Mouse (Mus musculus): ENCODE measurements around the gene Mgat3. TPM values are rescaled to one million over a fixed set of nuclear protein-coding genes. Genes with fewer than 3 reads are reported as not detected.

Mgat3 gene
- polyA plus RNA-seq, 1 experiment from 2014 or later, result 6.7 TPM

DNA sequence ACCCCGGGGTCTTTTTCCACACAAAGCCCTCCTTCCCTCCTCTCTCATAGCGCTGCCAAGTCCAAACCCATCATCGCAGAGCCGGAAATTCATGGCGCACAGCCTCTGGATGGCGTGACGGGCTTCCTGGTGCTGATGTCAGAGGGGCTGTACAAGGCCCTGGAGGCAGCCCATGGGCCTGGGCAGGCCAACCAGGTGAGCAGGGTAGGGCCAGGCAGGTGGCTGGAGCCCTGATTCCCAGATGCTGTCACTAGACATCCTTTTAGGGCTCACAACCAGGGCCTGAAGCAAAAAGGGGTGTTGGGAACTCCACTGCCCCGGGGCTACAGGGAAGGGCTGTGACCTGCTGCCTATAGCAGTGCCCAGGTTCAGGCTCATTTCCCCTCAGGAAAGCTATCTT lies 17.8 kb upstream of the Mgat3 start:
- no peak for TF ChIP-seq CTCF (IDR thresholded peaks at IDR 0.05; ENCODE audit: low read depth)
- Histone ChIP-seq H3K27me3 (ENCODE audit: insufficient read depth, low read length) (no peaks in the 10 kb centered on the region), H3K36me3 (ENCODE audit: insufficient read depth, low read length) (peaks cover 39% of the 10 kb centered on the region), H3K4me3 (replicated peaks; ENCODE audit: low read depth, low read length) (no peak overlapping the region), H3K4me2 (ENCODE audit: low read length) (no peak overlapping the region), H3K27ac (no peak overlapping the region), H3K4me1 (replicated peaks; ENCODE audit: insufficient read depth, low read length) (peaks cover 15% of the 10 kb centered on the region), H3K9ac (ENCODE audit: low read depth, low read length) (no peak overlapping the region), H3K9me3 (replicated peaks; ENCODE audit: low read length) (no peaks in the 10 kb centered on the region)
- whole genome bisulfite sequencing, result 91% methylated on average over 8 of the region's 8 CpGs
- ATAC-seq (replicated peaks; ENCODE audit: low FRiP score, low read depth) (no peak), DNase-seq (ENCODE audit: low spot score) (no peak)

- Histone ChIP-seq H3K27me3 (ENCODE audit: insufficient read depth, low read length) (no peaks in the 10 kb centered on the region), H3K4me2 (ENCODE audit: low read length) (no peak overlapping the region), H3K4me1 (replicated peaks; ENCODE audit: insufficient read depth, low read length) (peaks cover 15% of the 10 kb centered on the region), H3K9ac (ENCODE audit: low read depth, low read length) (no peak overlapping the region), H3K4me3 (replicated peaks; ENCODE audit: low read depth, low read length) (no peak overlapping the region), H3K27ac (no peak overlapping the region), H3K36me3 (ENCODE audit: insufficient read depth, low read length) (peaks cover 42% of the 10 kb centered on the region), H3K9me3 (replicated peaks; ENCODE audit: low read length) (no peaks in the 10 kb centered on the region)
- WGBS, result 71% methylated on average over 22 of the region's 22 CpGs
- DNase-seq (ENCODE audit: low spot score) (peak; percentile 21), ATAC-seq (replicated peaks; ENCODE audit: low FRiP score, low read depth) (no peak)
- TF ChIP-seq CTCF (IDR thresholded peaks at IDR 0.05; ENCODE audit: low read depth), result no peak
Measured at GRCm38 (mm10) chr15:80157197-80157943, 16.2 kb upstream of the Mgat3 start.

GRCm38 (mm10) chr15:80158001-80158706 lies 15.4 kb upstream of the Mgat3 start:
- Histone ChIP-seq H3K9me3 (replicated peaks; ENCODE audit: low read length) (no peaks in the 10 kb centered on the region), H3K4me3 (replicated peaks; ENCODE audit: low read depth, low read length) (no peak overlapping the region), H3K4me1 (replicated peaks; ENCODE audit: insufficient read depth, low read length) (peaks cover 15% of the 10 kb centered on the region), H3K36me3 (ENCODE audit: insufficient read depth, low read length) (peaks cover 40% of the 10 kb centered on the region), H3K27ac (peak overlapping the region; percentile 76), H3K27me3 (ENCODE audit: insufficient read depth, low read length) (no peaks in the 10 kb centered on the region), H3K4me2 (ENCODE audit: low read length) (no peak overlapping the region), H3K9ac (ENCODE audit: low read depth, low read length) (no peak overlapping the region)
- no peak for TF ChIP-seq CTCF (IDR thresholded peaks at IDR 0.05; ENCODE audit: low read depth)
- ATAC-seq (replicated peaks; ENCODE audit: low FRiP score, low read depth), result no peak
- DNase-seq (ENCODE audit: low spot score), result no peak
- WGBS, result 53% methylated on average over 5 of the region's 5 CpGs

DNA sequence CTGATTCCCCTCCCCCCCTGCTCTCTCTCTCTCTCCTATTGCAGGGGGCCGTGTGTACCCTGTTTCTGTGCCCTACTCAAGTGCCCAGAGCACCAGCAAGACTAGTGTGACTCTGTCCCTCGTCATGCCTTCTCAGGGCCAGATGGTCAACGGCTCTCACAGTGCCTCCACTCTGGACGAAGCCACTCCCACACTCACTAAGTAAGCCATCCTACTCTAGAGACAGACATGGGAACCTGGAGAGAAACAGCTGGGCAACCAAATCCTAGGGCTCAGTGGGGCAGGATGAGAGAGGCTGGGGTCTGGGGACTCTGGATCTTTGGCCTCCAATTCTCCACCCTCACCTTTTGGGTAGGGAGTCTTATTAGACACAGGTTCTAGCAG lies 14.8 kb upstream of the Mgat3 start:
- TF ChIP-seq CTCF (IDR thresholded peaks at IDR 0.05; ENCODE audit: low read depth), result no peak
- no peak for ATAC-seq (replicated peaks; ENCODE audit: low FRiP score, low read depth)

GRCm38 (mm10) chr15:80159286-80159901 lies 14.1 kb upstream of the Mgat3 start:
- ATAC-seq (replicated peaks; ENCODE audit: low FRiP score, low read depth) (peak; percentile 91), DNase-seq (ENCODE audit: low spot score) (peak; percentile 89)
- Histone ChIP-seq H3K4me3 (replicated peaks; ENCODE audit: low read depth, low read length) (no peak overlapping the region), H3K27me3 (ENCODE audit: insufficient read depth, low read length) (no peaks in the 10 kb centered on the region), H3K27ac (peak overlapping the region; percentile 76), H3K9me3 (replicated peaks; ENCODE audit: low read length) (no peaks in the 10 kb centered on the region), H3K4me1 (replicated peaks; ENCODE audit: insufficient read depth, low read length) (peaks cover 15% of the 10 kb centered on the region), H3K4me2 (ENCODE audit: low read length) (no peak overlapping the region), H3K9ac (ENCODE audit: low read depth, low read length) (peak overlapping the region; percentile 15; the same call in 1 of the 2 replicates), H3K36me3 (ENCODE audit: insufficient read depth, low read length) (peaks cover 27% of the 10 kb centered on the region)
- no peak for TF ChIP-seq CTCF (IDR thresholded peaks at IDR 0.05; ENCODE audit: low read depth)
- WGBS, result 17% methylated on average over 8 of the region's 8 CpGs

More for the DNA sequence above, 14.8 kb upstream of the Mgat3 start:
- WGBS, result 33% methylated on average over 4 of the region's 4 CpGs
- Histone ChIP-seq H3K4me3 (replicated peaks; ENCODE audit: low read depth, low read length) (no peak overlapping the region), H3K27me3 (ENCODE audit: insufficient read depth, low read length) (no peaks in the 10 kb centered on the region), H3K9ac (ENCODE audit: low read depth, low read length) (0 out of 2 replicates have a peak overlapping the region, but pooled peaks have one; percentile 13), H3K36me3 (ENCODE audit: insufficient read depth, low read length) (peaks cover 34% of the 10 kb centered on the region), H3K27ac (peak overlapping the region; percentile 76), H3K4me1 (replicated peaks; ENCODE audit: insufficient read depth, low read length) (peaks cover 15% of the 10 kb centered on the region), H3K4me2 (ENCODE audit: low read length) (no peak overlapping the region), H3K9me3 (replicated peaks; ENCODE audit: low read length) (no peaks in the 10 kb centered on the region)
- DNase-seq (ENCODE audit: low spot score), result peak; percentile 59

GRCm38 (mm10) chr15:80160223-80160622 lies 13.3 kb upstream of the Mgat3 start:
- peaks cover 15% of the 10 kb centered on the region for H3K4me1 ChIP-seq (replicated peaks; ENCODE audit: insufficient read depth, low read length)
- peaks cover 25% of the 10 kb centered on the region; the same call in 1 of the 2 replicates for H3K36me3 ChIP-seq (ENCODE audit: insufficient read depth, low read length)
- DNase-seq (ENCODE audit: low spot score) (no peak), ATAC-seq (replicated peaks; ENCODE audit: low FRiP score, low read depth) (peak; percentile 12; the same call in 1 of the 2 replicates)
- H3K4me2 ChIP-seq (ENCODE audit: low read length), result no peak overlapping the region
- peak overlapping the region; percentile 76 for H3K27ac ChIP-seq
- no peaks in the 10 kb centered on the region for H3K27me3 ChIP-seq (ENCODE audit: insufficient read depth, low read length)
- H3K9ac ChIP-seq (ENCODE audit: low read depth, low read length), result peak overlapping the region; percentile 15; the same call in 1 of the 2 replicates
- no peaks in the 10 kb centered on the region for H3K9me3 ChIP-seq (replicated peaks; ENCODE audit: low read length)
- no peak for TF ChIP-seq CTCF (IDR thresholded peaks at IDR 0.05; ENCODE audit: low read depth)
- 79% methylated on average over 13 of the region's 13 CpGs for WGBS
- no peak overlapping the region for H3K4me3 ChIP-seq (replicated peaks; ENCODE audit: low read depth, low read length)

Data from kidney, postnatal 0 days (tissue).